Mouse (Mus musculus) adrenal gland, postnatal 36 days (tissue): ENCODE measurements around the gene Ptprj. TPM values are rescaled to one million over a fixed set of nuclear protein-coding genes. Genes with fewer than 3 reads are reported as not detected.

Source experiments
- DNase-seq, 2 experiments: peaks; one replicate each; pipeline ENCODE4 v3.0.0; 2021; ENCODE audit warnings: mixed read lengths in 1 of 2
- total RNA-seq, 2 experiments: library from RNA; stranded (reverse); gene quantifications; 2 replicates each; pipeline ENCODE4 v1.2.3; 2021

Gene Ptprj
- total RNA-seq, 2 experiments from 2014 or later = 16.4 to 22.0 TPM

- no peak for DNase-seq
These were observed 20.7 kb downstream of the Ptprj start for GRCm38 (mm10) chr2:90559688-90560196.

GRCm38 (mm10) chr2:90559015-90559687 is 21.3 kb downstream of the Ptprj start:
- no peak for DNase-seq

GRCm38 (mm10) chr2:90558361-90558760 is 22.1 kb downstream of the Ptprj start:
- DNase-seq = no peak

GRCm38 (mm10) chr2:90557913-90558312 is 22.5 kb downstream of the Ptprj start:
- no peak for DNase-seq

- no peak for DNase-seq
These were observed 24.7 kb downstream of the Ptprj start for GRCm38 (mm10) chr2:90555744-90556143.

- no peak for DNase-seq
These were observed 25.6 kb downstream of the Ptprj start for GRCm38 (mm10) chr2:90554806-90555205.

GRCm38 (mm10) chr2:90553861-90554260 is 26.6 kb downstream of the Ptprj start:
- DNase-seq = peak in 1 of 2 experiments; percentile 16

GRCm38 (mm10) chr2:90550656-90551055 is 29.8 kb downstream of the Ptprj start:
- DNase-seq = no peak

- DNase-seq = peak; percentile 35 to 66
These were observed 31.9 kb downstream of the Ptprj start for GRCm38 (mm10) chr2:90548541-90548940.

GRCm38 (mm10) chr2:90547144-90547609 is 33.3 kb downstream of the Ptprj start:
- DNase-seq = no peak

- no peak for DNase-seq
These were observed 35.2 kb downstream of the Ptprj start for GRCm38 (mm10) chr2:90545261-90545660.

- DNase-seq = no peak
These were observed 36.5 kb downstream of the Ptprj start for GRCm38 (mm10) chr2:90543989-90544388.

- no peak for DNase-seq
These were observed 37.2 kb downstream of the Ptprj start for GRCm38 (mm10) chr2:90543106-90543702.

- DNase-seq = no peak
These were observed 37.8 kb downstream of the Ptprj start for GRCm38 (mm10) chr2:90542656-90543055.

GRCm38 (mm10) chr2:90539206-90539605 is 41.2 kb downstream of the Ptprj start:
- DNase-seq = no peak

- DNase-seq = no peak
These were observed 43.2 kb downstream of the Ptprj start for GRCm38 (mm10) chr2:90537244-90537643.

GRCm38 (mm10) chr2:90536555-90536954 is 43.9 kb downstream of the Ptprj start:
- DNase-seq = peak; percentile 7 to 33

GRCm38 (mm10) chr2:90534751-90535150 is 45.7 kb downstream of the Ptprj start:
- no peak for DNase-seq

- DNase-seq = no peak
These were observed 46.5 kb downstream of the Ptprj start for GRCm38 (mm10) chr2:90533944-90534343.

- no peak for DNase-seq
These were observed 48.4 kb downstream of the Ptprj start for GRCm38 (mm10) chr2:90532095-90532494.

GRCm38 (mm10) chr2:90528107-90528506 is 52.3 kb downstream of the Ptprj start:
- DNase-seq = no peak

- DNase-seq = no peak
These were observed 53.5 kb downstream of the Ptprj start for GRCm38 (mm10) chr2:90526971-90527370.

- DNase-seq = no peak
These were observed 53.9 kb downstream of the Ptprj start for GRCm38 (mm10) chr2:90526564-90526963.

- DNase-seq = no peak
These were observed 54.6 kb downstream of the Ptprj start for GRCm38 (mm10) chr2:90525807-90526206.
